Mouse (Mus musculus): ENCODE measurements around the gene Stx5a. TPM values are rescaled to one million over a fixed set of nuclear protein-coding genes. Genes with fewer than 3 reads are reported as not detected.
A peak's percentile ranks its signal among the peaks of the same experiment; 100 is the strongest.
"Not testable (repeated sequence)": the region's sequence is repeated elsewhere in the genome, so short reads cannot be mapped to it uniquely, and the experiment has no call there.

Stx5a gene
- polyA plus RNA-seq, 1 experiment from 2014 or later: 118 TPM

DNA sequence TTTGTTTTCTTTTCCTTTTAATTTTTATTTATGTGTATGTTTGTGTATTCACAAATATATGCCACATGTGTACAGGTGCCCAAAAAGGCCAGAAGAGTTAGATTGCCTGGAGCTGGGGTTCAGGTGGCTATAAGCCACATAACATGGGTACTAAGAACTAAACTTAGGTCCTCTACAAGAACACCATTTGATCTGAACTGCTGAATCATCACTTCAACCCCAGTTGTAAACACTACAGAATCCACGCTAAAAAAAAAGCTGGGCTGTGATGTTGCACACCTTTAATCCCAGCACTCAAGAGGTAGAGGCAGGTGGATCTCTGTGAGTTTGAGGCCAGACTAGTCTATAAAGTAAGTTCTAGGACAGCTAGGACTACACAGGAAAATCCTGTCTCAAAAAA, 19.8 kb upstream of the Stx5a start:
- Histone ChIP-seq H3K27me3 (no peaks in the 10 kb centered on the region), H3K4me2 (peak overlapping the region; percentile 12), H3K9me3 (replicated peaks) (no peaks in the 10 kb centered on the region), H3K4me3 (no peak overlapping the region), H3K9ac (no peak overlapping the region), H3K36me3 (ENCODE audit: poor library complexity, severe bottlenecking) (peaks cover 21% of the 10 kb centered on the region), H3K27ac (no peak overlapping the region), H3K4me1 (peaks cover 37% of the 10 kb centered on the region)
- no peak for ATAC-seq
- 94% methylated on average over 1 of the region's 1 CpGs for WGBS

DNA sequence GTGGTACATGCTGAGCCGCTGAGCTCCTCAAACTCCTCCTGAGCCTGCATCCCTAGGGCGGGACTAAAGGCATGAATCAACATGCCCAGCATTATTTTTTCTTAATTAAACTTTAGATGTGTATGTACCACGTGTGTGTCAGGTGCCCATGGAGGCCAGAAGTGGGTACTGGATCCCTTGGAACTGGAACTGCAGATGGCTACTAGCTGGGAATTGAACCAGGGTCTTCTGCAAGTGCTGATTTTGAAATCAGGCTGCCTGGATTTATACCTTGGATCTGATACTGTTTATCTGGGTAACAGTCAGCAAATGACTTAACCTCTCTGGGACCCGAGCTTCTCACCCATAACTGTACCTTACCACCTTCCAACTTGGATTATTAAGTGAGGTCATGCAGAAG, 19.2 kb upstream of the Stx5a start:
- Histone ChIP-seq H3K27me3 (no peaks in the 10 kb centered on the region), H3K36me3 (ENCODE audit: poor library complexity, severe bottlenecking) (peaks cover 27% of the 10 kb centered on the region), H3K4me3 (peak overlapping the region; percentile 68), H3K27ac (no peak overlapping the region), H3K4me1 (peaks cover 41% of the 10 kb centered on the region), H3K4me2 (peak overlapping the region; percentile 70), H3K9me3 (replicated peaks) (no peaks in the 10 kb centered on the region), H3K9ac (peak overlapping the region; percentile 93)
- WGBS: 61% methylated on average over 4 of the region's 4 CpGs
- ATAC-seq: no peak

DNA sequence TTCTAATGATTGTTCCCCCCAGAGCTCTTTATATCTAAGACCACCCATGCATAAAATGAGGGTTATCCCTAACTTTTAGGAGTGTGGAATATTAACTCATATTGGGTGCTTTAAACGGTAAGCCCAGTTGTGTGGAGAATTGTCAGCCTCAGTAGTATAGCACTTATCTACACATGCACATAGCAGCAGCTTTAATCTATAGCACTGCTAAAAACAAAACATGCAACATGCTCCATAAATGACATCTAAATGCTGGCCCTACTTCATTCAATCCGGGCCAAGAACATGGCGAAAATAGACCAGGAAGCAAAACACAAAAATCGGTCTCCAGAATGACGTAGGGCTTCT, 18.7 kb upstream of the Stx5a start:
- H3K9ac ChIP-seq: peak overlapping the region; percentile 93
- no peaks in the 10 kb centered on the region for H3K9me3 ChIP-seq (replicated peaks)
- peak overlapping the region; percentile 95 for H3K27ac ChIP-seq
- no peak; the same call in 1 of the 2 replicates for ATAC-seq
- H3K36me3 ChIP-seq (ENCODE audit: poor library complexity, severe bottlenecking): peaks cover 28% of the 10 kb centered on the region
- H3K27me3 ChIP-seq: no peaks in the 10 kb centered on the region
- WGBS: 1% methylated on average over 5 of the region's 5 CpGs
- H3K4me2 ChIP-seq: peak overlapping the region; percentile 70
- peaks cover 41% of the 10 kb centered on the region for H3K4me1 ChIP-seq
- peak overlapping the region; percentile 68 for H3K4me3 ChIP-seq

DNA sequence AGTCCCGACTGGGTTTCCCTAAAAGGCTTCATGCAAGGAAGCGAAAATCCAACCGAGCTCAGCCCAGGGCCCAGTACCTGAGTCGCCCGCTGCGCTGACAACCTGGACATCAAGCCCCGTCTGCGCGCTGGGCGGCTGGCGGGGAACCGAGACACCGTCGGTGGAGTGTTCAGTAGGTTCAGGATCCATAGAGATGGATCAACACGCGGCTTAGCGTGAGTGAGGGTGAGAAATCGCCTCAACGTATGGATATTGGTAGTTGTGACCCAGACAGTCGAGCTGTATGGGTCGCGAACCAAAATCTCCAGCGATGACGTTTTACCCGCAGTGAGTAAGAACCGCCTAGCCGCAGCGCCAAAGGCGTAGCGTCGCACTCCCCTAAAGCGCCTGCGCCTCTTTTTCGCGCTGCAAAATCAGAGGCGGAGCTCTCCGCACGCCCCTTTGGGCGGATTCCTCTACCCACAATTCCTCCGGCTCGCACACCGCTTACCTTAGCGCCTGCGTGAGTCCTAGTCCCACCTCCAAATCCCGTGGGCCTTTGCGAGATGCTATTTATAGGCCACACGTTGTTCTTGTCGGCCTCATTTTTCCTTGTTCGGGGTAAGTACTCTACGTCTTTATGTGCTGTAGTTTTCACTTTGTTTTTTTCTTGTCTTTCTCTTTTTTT, 18.2 kb upstream of the Stx5a start, which contains the start of gene Slc3a2:
Slc3a2 (minus strand) TSS at position 463 of the 667 bp plus-strand sequence.
- ATAC-seq: peak; percentile 97
- Histone ChIP-seq H3K4me3 (peak within 1 kb of the TSS; percentile 68), H3K36me3 (ENCODE audit: poor library complexity, severe bottlenecking) (peaks cover 28% of the 10 kb centered on the region), H3K4me1 (peaks cover 41% of the 10 kb centered on the region), H3K27ac (peak within 1 kb of the TSS; percentile 95), H3K4me2 (peak within 1 kb of the TSS; percentile 88), H3K9ac (peak within 1 kb of the TSS; percentile 93), H3K27me3 (no peaks in the 10 kb centered on the region), H3K9me3 (replicated peaks) (no peaks in the 10 kb centered on the region)
- WGBS: under 1% methylated on average over 50 of the region's 50 CpGs

DNA sequence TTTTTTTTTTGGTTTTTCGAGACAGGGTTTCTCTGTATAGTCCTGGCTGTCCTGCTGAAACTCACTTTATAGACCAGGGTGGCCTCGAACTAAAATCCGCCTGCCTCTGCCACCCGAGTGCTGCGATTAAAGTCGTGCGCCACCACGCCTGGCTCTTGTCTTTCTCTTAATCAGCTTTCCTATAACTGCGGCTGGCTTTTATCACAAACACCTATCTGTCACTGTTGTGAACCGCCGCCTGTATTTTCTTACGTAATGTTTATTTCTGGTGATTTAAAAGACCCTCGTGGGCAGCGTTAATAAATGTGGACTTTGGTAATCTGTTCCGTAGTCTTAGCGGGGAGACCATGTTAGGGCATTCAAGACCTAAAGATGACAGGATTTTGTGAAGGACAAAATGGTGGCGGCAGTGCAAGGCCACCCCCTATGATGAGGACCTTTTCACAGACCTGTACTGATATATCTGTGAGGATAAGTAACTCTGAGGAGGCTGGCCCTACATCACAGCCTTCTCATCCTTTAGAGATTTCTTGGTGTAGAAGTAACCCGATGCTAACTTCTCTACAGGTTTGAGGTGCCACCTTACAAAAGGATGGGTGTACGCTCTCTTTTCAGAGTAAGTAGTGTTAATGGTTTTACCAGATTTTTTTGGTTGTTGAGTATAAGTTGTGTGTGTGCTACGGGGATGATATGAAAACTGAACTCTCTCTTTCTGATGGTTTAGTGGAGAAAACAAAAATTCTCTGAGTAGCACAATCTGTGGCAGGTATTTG, 17.5 kb upstream of the Stx5a start:
- Histone ChIP-seq H3K9me3 (replicated peaks) (no peaks in the 10 kb centered on the region), H3K36me3 (ENCODE audit: poor library complexity, severe bottlenecking) (peaks cover 28% of the 10 kb centered on the region), H3K27me3 (no peaks in the 10 kb centered on the region), H3K27ac (peak overlapping the region; percentile 80), H3K4me2 (peak overlapping the region; percentile 88), H3K4me1 (peaks cover 41% of the 10 kb centered on the region), H3K4me3 (peak overlapping the region; percentile 68), H3K9ac (peak overlapping the region; percentile 93)
- under 1% methylated on average over 20 of the region's 20 CpGs for WGBS
- ATAC-seq: no peak; the same call in 1 of the 2 replicates

DNA sequence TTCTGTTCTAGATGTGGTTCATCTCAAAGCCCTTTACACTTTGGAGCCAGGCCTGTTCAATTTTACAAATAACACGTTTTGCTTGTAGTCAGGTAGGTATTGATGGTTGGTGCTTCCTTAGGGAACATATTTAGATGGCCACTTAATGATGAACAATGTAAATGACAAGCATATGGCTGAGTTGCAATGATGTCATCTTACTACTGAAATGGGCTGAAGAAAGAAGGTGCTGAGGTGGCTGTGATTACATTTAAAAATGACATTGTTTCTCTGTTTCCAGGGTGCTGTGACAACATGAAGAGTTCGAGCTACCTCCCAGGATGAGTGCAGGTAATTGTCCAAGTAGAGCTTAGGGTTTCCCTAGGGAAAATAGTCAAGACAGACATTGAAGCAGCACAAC, 16.8 kb upstream of the Stx5a start:
- Histone ChIP-seq H3K4me2 (peak overlapping the region; percentile 88), H3K27me3 (no peaks in the 10 kb centered on the region), H3K9me3 (replicated peaks) (no peaks in the 10 kb centered on the region), H3K4me3 (peak overlapping the region; percentile 68), H3K27ac (peak overlapping the region; percentile 80), H3K9ac (peak overlapping the region; percentile 93), H3K36me3 (ENCODE audit: poor library complexity, severe bottlenecking) (peaks cover 28% of the 10 kb centered on the region), H3K4me1 (peaks cover 41% of the 10 kb centered on the region)
- WGBS: 4% methylated on average over 2 of the region's 2 CpGs
- ATAC-seq: no peak

DNA sequence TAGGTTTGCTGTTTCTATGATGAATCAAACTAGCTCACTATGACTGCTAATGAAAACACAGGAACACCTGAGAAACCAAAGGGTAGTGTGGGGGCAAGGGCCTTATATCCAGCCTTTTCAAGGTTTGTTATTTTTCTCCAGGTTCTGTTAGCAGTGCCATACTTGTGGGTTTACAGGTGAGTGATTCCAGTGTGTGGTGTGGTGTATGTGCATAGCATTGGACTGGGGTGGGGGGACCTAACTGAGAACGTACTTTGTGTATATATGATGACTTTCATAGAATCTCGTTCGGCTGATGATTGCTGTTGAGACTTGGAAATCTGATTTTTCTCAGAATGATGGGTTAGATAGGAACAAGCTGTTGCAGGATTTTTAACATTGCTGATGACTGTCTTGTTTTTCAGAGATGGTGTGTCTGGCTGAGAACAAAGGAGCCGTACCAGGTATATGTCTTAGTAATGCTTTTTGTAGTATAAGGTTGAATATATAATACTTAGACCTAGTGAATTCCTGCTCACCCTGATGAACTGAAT, 16.1 kb upstream of the Stx5a start:
- Histone ChIP-seq H3K4me1 (peaks cover 41% of the 10 kb centered on the region), H3K27ac (no peak overlapping the region; the same call in 1 of the 2 replicates), H3K4me3 (peak overlapping the region; percentile 68), H3K9ac (peak overlapping the region; percentile 93), H3K27me3 (no peaks in the 10 kb centered on the region), H3K4me2 (peak overlapping the region; percentile 88), H3K36me3 (ENCODE audit: poor library complexity, severe bottlenecking) (peaks cover 28% of the 10 kb centered on the region), H3K9me3 (replicated peaks) (no peaks in the 10 kb centered on the region)
- ATAC-seq: no peak
- WGBS: 53% methylated on average over 4 of the region's 4 CpGs

DNA sequence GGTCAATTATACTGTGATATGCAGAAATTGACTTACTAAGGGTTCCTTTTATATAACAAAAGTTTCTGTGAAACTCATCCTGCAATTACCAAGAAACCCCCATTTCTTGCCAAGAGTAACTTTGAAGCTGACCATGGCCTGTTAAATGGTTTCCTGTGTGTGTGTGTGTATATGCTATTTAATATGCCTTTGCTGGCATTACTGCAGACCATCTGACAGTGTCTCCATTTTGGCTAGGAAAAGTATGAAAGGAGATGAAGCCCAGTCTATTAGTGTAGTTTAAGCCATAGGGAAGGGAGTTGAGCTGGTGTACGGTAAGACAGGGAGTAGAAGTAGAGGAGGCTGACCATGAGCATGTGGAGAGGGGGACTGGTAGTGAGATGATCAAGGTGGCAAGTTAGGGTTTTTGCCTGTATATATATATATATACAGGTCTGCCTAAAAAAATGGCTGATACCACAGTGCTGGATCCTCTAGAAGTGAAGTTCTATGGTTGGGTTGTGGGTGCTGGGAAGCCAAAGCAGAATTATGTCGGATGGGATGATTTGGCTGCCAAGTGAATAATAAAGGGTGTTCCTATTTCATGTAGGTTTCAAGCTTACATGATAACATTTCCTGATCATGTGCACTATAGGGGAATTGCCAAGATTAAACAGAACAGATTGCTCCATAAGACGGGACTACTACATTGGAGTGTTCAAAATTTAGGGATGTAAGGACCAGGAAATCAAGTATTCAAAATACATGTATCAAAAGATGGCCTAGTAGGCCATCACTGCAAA, 14.4 kb upstream of the Stx5a start:
- Histone ChIP-seq H3K27ac (no peak overlapping the region), H3K4me3 (0 out of 2 replicates have a peak overlapping the region, but pooled peaks have one; percentile 6), H3K9ac (no peak overlapping the region), H3K4me2 (no peak overlapping the region), H3K36me3 (ENCODE audit: poor library complexity, severe bottlenecking) (peaks cover 28% of the 10 kb centered on the region), H3K27me3 (no peaks in the 10 kb centered on the region), H3K4me1 (peaks cover 34% of the 10 kb centered on the region), H3K9me3 (replicated peaks) (no peaks in the 10 kb centered on the region)
- no peak for ATAC-seq
- 15% methylated on average over 3 of the region's 3 CpGs for WGBS

DNA sequence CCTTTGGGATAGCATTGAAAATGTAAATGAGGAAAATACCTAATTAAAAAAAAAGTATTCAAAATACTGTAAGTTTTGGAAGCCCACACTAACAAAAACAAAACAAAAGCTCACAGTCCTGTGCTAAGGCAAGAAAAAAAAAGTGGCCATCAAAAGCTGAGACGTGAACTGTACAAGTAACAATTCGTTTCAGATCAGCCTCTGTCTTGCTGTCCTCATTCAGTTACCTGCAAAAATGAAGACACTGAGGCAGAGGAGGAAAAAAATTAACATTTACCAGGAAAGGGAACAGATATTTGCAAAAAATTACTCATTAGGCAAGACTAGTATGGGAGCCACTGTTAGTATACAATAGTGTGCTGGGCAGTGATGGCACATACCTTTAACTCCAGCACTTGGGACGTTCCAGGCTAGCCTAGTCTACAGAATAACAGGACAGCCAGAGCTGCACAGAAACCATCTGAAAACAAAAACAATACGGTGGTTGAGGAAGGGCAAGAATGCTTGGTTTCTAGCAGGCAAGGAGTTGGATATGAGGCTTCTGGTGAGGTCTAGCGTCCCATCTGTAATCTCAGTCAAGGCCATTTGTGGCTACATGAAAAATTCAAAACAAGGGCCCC, 13.6 kb upstream of the Stx5a start:
- 19% methylated on average over 5 of the region's 5 CpGs for WGBS
- Histone ChIP-seq H3K4me1 (peaks cover 26% of the 10 kb centered on the region), H3K9ac (no peak overlapping the region), H3K27ac (no peak overlapping the region), H3K27me3 (no peaks in the 10 kb centered on the region), H3K36me3 (ENCODE audit: poor library complexity, severe bottlenecking) (peaks cover 28% of the 10 kb centered on the region), H3K9me3 (replicated peaks) (no peaks in the 10 kb centered on the region), H3K4me2 (no peak overlapping the region), H3K4me3 (no peak overlapping the region)
- ATAC-seq: no peak

DNA sequence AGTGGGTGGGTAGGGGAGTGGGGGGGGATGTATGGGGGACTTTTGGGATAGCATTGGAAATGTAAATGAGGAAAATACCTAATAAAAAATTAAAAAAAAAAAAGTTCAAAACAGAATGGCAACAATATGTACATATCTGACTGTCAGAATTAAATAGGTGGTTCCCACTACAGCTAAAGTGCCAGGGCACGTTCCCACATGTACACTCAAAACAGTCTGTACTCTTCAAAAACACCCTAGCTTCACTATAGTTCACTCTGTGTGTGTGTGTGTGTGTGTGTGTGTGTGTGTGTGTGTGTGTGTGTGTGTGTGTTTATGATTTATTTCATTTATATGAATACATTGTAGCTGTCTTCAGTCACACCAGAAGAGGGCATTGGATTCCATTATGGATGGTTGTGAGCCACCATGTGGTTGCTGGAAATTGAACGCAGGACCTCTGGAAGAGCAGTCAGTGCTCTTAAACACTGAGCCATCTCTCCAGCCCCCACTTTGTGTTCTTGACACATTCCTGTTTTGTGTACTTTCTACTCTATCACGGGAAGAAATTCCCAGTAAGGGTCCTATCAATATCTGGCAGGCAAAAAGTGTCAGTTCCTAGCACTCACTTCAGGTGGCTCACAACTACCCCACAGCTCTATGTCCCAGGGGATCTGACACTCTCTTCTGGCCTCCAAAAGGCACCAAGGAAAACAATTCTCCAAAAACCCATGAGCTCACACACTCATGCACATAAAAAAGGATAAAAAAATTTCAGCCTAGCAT, 12.7 kb upstream of the Stx5a start:
- not testable (repeated sequence) for H3K9ac ChIP-seq; H3K4me3 ChIP-seq; H3K27me3 ChIP-seq; H3K4me2 ChIP-seq; H3K9me3 ChIP-seq (replicated peaks); ATAC-seq; H3K27ac ChIP-seq
- Histone ChIP-seq H3K4me1 (peaks cover 26% of the 10 kb centered on the region), H3K36me3 (ENCODE audit: poor library complexity, severe bottlenecking) (peaks cover 28% of the 10 kb centered on the region)
- 43% methylated on average over 3 of the region's 3 CpGs for WGBS

DNA sequence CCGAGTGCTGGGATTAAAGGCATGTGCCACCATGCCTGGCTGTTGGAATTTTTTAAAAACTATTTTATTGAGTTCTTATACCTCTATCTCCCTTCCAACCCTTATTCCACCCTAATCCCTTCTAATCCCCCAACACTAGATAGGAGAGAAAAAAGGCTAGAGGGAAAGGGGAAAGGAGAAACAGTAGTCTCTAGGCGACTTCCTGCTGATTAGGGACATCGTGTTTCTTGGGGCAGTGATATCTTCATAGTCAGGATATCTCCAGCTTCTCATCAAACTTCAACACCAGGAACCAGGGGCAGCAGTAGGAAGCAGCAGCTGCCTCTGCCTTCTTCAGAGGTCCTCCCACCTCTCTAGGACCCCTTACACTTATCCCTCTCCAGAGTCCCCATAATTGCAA, 6.9 kb upstream of the Stx5a start:
- Histone ChIP-seq H3K27ac (no peak overlapping the region), H3K9me3 (replicated peaks) (no peaks in the 10 kb centered on the region), H3K27me3 (no peaks in the 10 kb centered on the region), H3K4me2 (no peak overlapping the region), H3K4me1 (peaks cover 16% of the 10 kb centered on the region), H3K36me3 (ENCODE audit: poor library complexity, severe bottlenecking) (peaks cover 20% of the 10 kb centered on the region), H3K4me3 (no peak overlapping the region), H3K9ac (peak overlapping the region; percentile 30; the same call in 1 of the 2 replicates)
- no peak for ATAC-seq
- 77% methylated on average over 3 of the region's 3 CpGs for WGBS

Data from forebrain, embryonic 13.5 days (tissue).